Mouse (Mus musculus) intestine, embryonic 16.5 days (tissue): ENCODE results near the gene Dnah6. TPM values are rescaled to one million over a fixed set of nuclear protein-coding genes. Genes with fewer than 3 reads are reported as not detected.

ENCODE experiments used
- ATAC-seq: fragments of 200-750 bp; cut with Nextera tagmentation; 2 replicates; pipeline ENCODE4 v1.8.0; 2017; ENCODE audit warnings: moderate TSS enrichment, moderate library complexity
- H3K27ac ChIP-seq: fragments of 300-500 bp; sonication (generic); 2 replicates; pipeline ENCODE4 v1.5.1; 2014; ENCODE audit warnings: mild to moderate bottlenecking, low read length
- H3K27me3 ChIP-seq: fragments of 300-500 bp; sonication (generic); replicated peaks from 2 replicates; pipeline ENCODE4 v1.6.1; 2014; ENCODE audit warnings: low read length, control low read depth, mixed read lengths; ENCODE audit not compliant: control insufficient read depth, insufficient read depth
- H3K36me3 ChIP-seq: fragments of 300-500 bp; sonication (generic); 2 replicates; pipeline ENCODE4 v1.6.1; 2014; ENCODE audit warnings: low read length, control low read depth; ENCODE audit not compliant: control insufficient read depth, insufficient read depth
- H3K4me1 ChIP-seq: fragments of 300-500 bp; sonication (generic); 2 replicates; pipeline ENCODE4 v1.6.1; 2014; ENCODE audit warnings: low read length, control low read depth, mixed read lengths; ENCODE audit not compliant: control insufficient read depth, insufficient read depth
- H3K4me2 ChIP-seq: fragments of 300-500 bp; sonication (generic); 2 replicates; pipeline ENCODE4 v1.6.1; 2014; ENCODE audit warnings: low read depth, low read length, control low read depth
- H3K4me3 ChIP-seq: fragments of 300-500 bp; sonication (generic); 2 replicates; pipeline ENCODE4 v1.5.1; 2014; ENCODE audit warnings: mild to moderate bottlenecking, low read length
- H3K9ac ChIP-seq: fragments of 300-500 bp; sonication (generic); 2 replicates; pipeline ENCODE4 v1.6.1; 2014; ENCODE audit warnings: low read depth, low read length
- H3K9me3 ChIP-seq: fragments of 300-500 bp; sonication (generic); 2 replicates; pipeline ENCODE4 v1.6.1; 2016; ENCODE audit warnings: low read length, control low read depth; ENCODE audit not compliant: control insufficient read depth
- WGBS: fragments of 180-500 bp; shearing (Covaris S2); extraction: QIAGEN DNeasy Blood & Tissue Kit; methylation state at CpG from one replicate; pipeline ENCODE4 v1.1.7; 2014; 5-methylcytosine and 5-hydroxymethylcytosine counted together
- polyA plus RNA-seq: library from polyadenylated mRNA; unstranded; fragments of >200 nt; fragmentation: Nextera tagmentation; extraction: Ambion mirVana; gene quantifications from 2 replicates; pipeline ENCODE4 v1.2.1, GENCODE M21; 2015

The Dnah6 gene
- polyA plus RNA-seq, 1 experiment from 2014 or later = 0.04 TPM

GRCm38 (mm10) chr6:73253006-73253405, 31.6 kb upstream of the Dnah6 start:
- peaks cover 40% of the 10 kb centered on the region for H3K4me1 ChIP-seq
- no peak overlapping the region for H3K4me2 ChIP-seq
- WGBS = 82% methylated on average over 2 of the region's 2 CpGs

GRCm38 (mm10) chr6:73252396-73252795, 30.9 kb upstream of the Dnah6 start:
- H3K4me3 ChIP-seq = no peak overlapping the region
- H3K27me3 ChIP-seq = no peaks in the 10 kb centered on the region
- H3K9ac ChIP-seq = no peak overlapping the region
- no peaks in the 10 kb centered on the region for H3K9me3 ChIP-seq
- peaks cover 40% of the 10 kb centered on the region for H3K4me1 ChIP-seq
- peaks cover 2% of the 10 kb centered on the region; the same call in 1 of the 2 replicates for H3K36me3 ChIP-seq
- H3K27ac ChIP-seq = no peak overlapping the region
- H3K4me2 ChIP-seq = no peak overlapping the region
- no peak for ATAC-seq

More at GRCm38 (mm10) chr6:73253006-73253405, 31.6 kb upstream of the Dnah6 start:
- H3K27ac ChIP-seq = no peak overlapping the region; the same call in 1 of the 2 replicates
- no peak overlapping the region for H3K9ac ChIP-seq
- H3K9me3 ChIP-seq = no peaks in the 10 kb centered on the region
- H3K27me3 ChIP-seq = no peaks in the 10 kb centered on the region
- H3K4me3 ChIP-seq = no peak overlapping the region
- H3K36me3 ChIP-seq = peaks cover 2% of the 10 kb centered on the region; the same call in 1 of the 2 replicates
- no peak for ATAC-seq

GRCm38 (mm10) chr6:73251336-73251735, 29.9 kb upstream of the Dnah6 start:
- Histone ChIP-seq H3K27ac (peak overlapping the region; percentile 61), H3K4me3 (no peak overlapping the region), H3K9me3 (no peaks in the 10 kb centered on the region), H3K9ac (no peak overlapping the region), H3K4me2 (peak overlapping the region; percentile 32; the same call in 1 of the 2 replicates), H3K36me3 (0 out of 2 replicates have a peak, but pooled peaks cover 2% of the 10 kb centered on the region), H3K4me1 (peaks cover 36% of the 10 kb centered on the region), H3K27me3 (no peaks in the 10 kb centered on the region)
- ATAC-seq = peak; percentile 32
- 67% methylated on average over 11 of the region's 11 CpGs for WGBS

- Histone ChIP-seq H3K9me3 (no peaks in the 10 kb centered on the region), H3K4me3 (peak overlapping the region; percentile 65), H3K36me3 (0 out of 2 replicates have a peak, but pooled peaks cover 2% of the 10 kb centered on the region), H3K9ac (no peak overlapping the region), H3K27me3 (no peaks in the 10 kb centered on the region), H3K4me1 (peaks cover 36% of the 10 kb centered on the region), H3K4me2 (peak overlapping the region; percentile 74), H3K27ac (no peak overlapping the region)
- no peak for ATAC-seq
- WGBS = 85% methylated on average over 4 of the region's 4 CpGs
Observed at GRCm38 (mm10) chr6:73249851-73250250, 28.4 kb upstream of the Dnah6 start.

GRCm38 (mm10) chr6:73249049-73249422, 27.6 kb upstream of the Dnah6 start:
- peak overlapping the region; percentile 83 for H3K9ac ChIP-seq
- no peaks in the 10 kb centered on the region for H3K27me3 ChIP-seq
- peak; percentile 37 for ATAC-seq
- H3K9me3 ChIP-seq = no peaks in the 10 kb centered on the region
- 0 out of 2 replicates have a peak, but pooled peaks cover 2% of the 10 kb centered on the region for H3K36me3 ChIP-seq
- H3K4me2 ChIP-seq = peak overlapping the region; percentile 74
- peaks cover 32% of the 10 kb centered on the region for H3K4me1 ChIP-seq
- H3K27ac ChIP-seq = peak overlapping the region; percentile 72
- WGBS = 2% methylated on average over 12 of the region's 12 CpGs
- peak overlapping the region; percentile 65 for H3K4me3 ChIP-seq

- Histone ChIP-seq H3K9me3 (no peaks in the 10 kb centered on the region), H3K27me3 (no peaks in the 10 kb centered on the region), H3K4me1 (peaks cover 29% of the 10 kb centered on the region), H3K27ac (peak within 1 kb of the TSS; percentile 72), H3K36me3 (0 out of 2 replicates have a peak, but pooled peaks cover 2% of the 10 kb centered on the region), H3K4me2 (peak within 1 kb of the TSS; percentile 74), H3K9ac (peak within 1 kb of the TSS; percentile 83), H3K4me3 (peak within 1 kb of the TSS; percentile 65)
- WGBS = under 1% methylated on average over 58 of the region's 58 CpGs
- ATAC-seq = peak; percentile 92
Observed at GRCm38 (mm10) chr6:73248237-73249048, 27.0 kb upstream of the Dnah6 start, which contains the start of gene Suclg1. Gene Suclg1, plus strand, starts transcription at chr6:73248382.

- 45% methylated on average over 4 of the region's 4 CpGs for WGBS
- Histone ChIP-seq H3K9ac (no peak overlapping the region), H3K27me3 (no peaks in the 10 kb centered on the region), H3K27ac (no peak overlapping the region), H3K36me3 (0 out of 2 replicates have a peak, but pooled peaks cover 2% of the 10 kb centered on the region), H3K9me3 (no peaks in the 10 kb centered on the region), H3K4me2 (peak overlapping the region; percentile 68), H3K4me3 (peak overlapping the region; percentile 65; the same call in 1 of the 2 replicates), H3K4me1 (peaks cover 19% of the 10 kb centered on the region)
- ATAC-seq = no peak
Observed at GRCm38 (mm10) chr6:73247452-73247851, 26.0 kb upstream of the Dnah6 start.

GRCm38 (mm10) chr6:73246821-73247220, 25.4 kb upstream of the Dnah6 start:
- Histone ChIP-seq H3K36me3 (0 out of 2 replicates have a peak, but pooled peaks cover 2% of the 10 kb centered on the region), H3K4me1 (peaks cover 15% of the 10 kb centered on the region), H3K27ac (no peak overlapping the region), H3K9me3 (no peaks in the 10 kb centered on the region), H3K27me3 (no peaks in the 10 kb centered on the region), H3K9ac (no peak overlapping the region), H3K4me2 (no peak overlapping the region), H3K4me3 (no peak overlapping the region)
- no peak for ATAC-seq
- 70% methylated on average over 2 of the region's 2 CpGs for WGBS

- no peaks in the 10 kb centered on the region for H3K4me1 ChIP-seq
- ATAC-seq = no peak
- H3K4me3 ChIP-seq = no peak overlapping the region
- no peak overlapping the region for H3K9ac ChIP-seq
- H3K27ac ChIP-seq = no peak overlapping the region
- 69% methylated on average over 3 of the region's 3 CpGs for WGBS
- H3K9me3 ChIP-seq = no peaks in the 10 kb centered on the region
- H3K36me3 ChIP-seq = no peaks in the 10 kb centered on the region
- no peaks in the 10 kb centered on the region for H3K27me3 ChIP-seq
- no peak overlapping the region for H3K4me2 ChIP-seq
Observed at GRCm38 (mm10) chr6:73235650-73236049, 14.2 kb upstream of the Dnah6 start.
